Mouse (Mus musculus) megakaryocyte, embryonic 14.5 days (primary cell): ENCODE results near the gene Brdt. TPM values are rescaled to one million over a fixed set of nuclear protein-coding genes. Genes with fewer than 3 reads are reported as not detected.

Source experiments
- H3K27me3 ChIP-seq: replicated peaks from 2 replicates; pipeline ENCODE3; 2012; ENCODE audit warnings: inconsistent platforms
- H3K36me3 ChIP-seq: replicated peaks from 2 replicates; pipeline ENCODE3; 2012; ENCODE audit warnings: low read length, inconsistent platforms, mixed read lengths
- H3K4me1 ChIP-seq: 2 replicates; pipeline ENCODE4 v1.6.1; 2012; ENCODE audit warnings: inconsistent platforms
- H3K4me3 ChIP-seq: replicated peaks from 2 replicates; pipeline ENCODE3; 2012; ENCODE audit warnings: moderate library complexity, mild to moderate bottlenecking, inconsistent platforms
- H3K9me3 ChIP-seq: 2 replicates; pipeline ENCODE4 v1.6.1; 2012; ENCODE audit warnings: inconsistent platforms
- FLI1 ChIP-seq: IDR thresholded peaks from 2 replicates; pipeline ENCODE4 v1.6.1; 2012; ENCODE audit warnings: low read length, inconsistent platforms, mixed read lengths
- GATA1 ChIP-seq: IDR thresholded peaks from 3 replicates; pipeline ENCODE4 v1.6.1; 2012; ENCODE audit warnings: mixed read lengths, low read length, inconsistent platforms, borderline replicate concordance
- polyA plus RNA-seq: library from polyadenylated mRNA; stranded (reverse); fragments of >175 nt; gene quantifications from 2 replicates; pipeline ENCODE4 v1.2.3, GENCODE M21; 2012; ENCODE audit warnings: low replicate concordance; ENCODE audit not compliant: insufficient read depth

Gene Brdt
- 0.35 TPM in 1 of 2 replicates, not detected in the other for polyA plus RNA-seq

- Histone ChIP-seq H3K4me3 (no peak within 1 kb of the TSS), H3K36me3 (no peaks in the 10 kb centered on the region), H3K4me1 (no peaks in the 10 kb centered on the region), H3K9me3 (peaks cover 6% of the 10 kb centered on the region; the same call in 1 of the 2 replicates), H3K27me3 (no peaks in the 10 kb centered on the region)
- TF ChIP-seq FLI1 (no peak), GATA1 (no peak)
These were observed at the start of gene Brdt for GRCm38 (mm10) chr5:107330916-107331421. Gene Brdt (plus strand): TSS chr5:107331159.

- Histone ChIP-seq H3K9me3 (peaks cover 22% of the 10 kb centered on the region), H3K36me3 (no peaks in the 10 kb centered on the region), H3K27me3 (peaks cover 7% of the 10 kb centered on the region), H3K4me1 (no peaks in the 10 kb centered on the region), H3K4me3 (no peak overlapping the region)
- no peak for TF ChIP-seq GATA1
- TF ChIP-seq FLI1: no peak
These were observed 48.2 kb upstream of the Brdt start for GRCm38 (mm10) chr5:107282561-107283307.

- TF ChIP-seq FLI1: no peak
- TF ChIP-seq GATA1: no peak
- no peak overlapping the region for H3K4me3 ChIP-seq
- no peaks in the 10 kb centered on the region for H3K36me3 ChIP-seq
- H3K9me3 ChIP-seq: peaks cover 22% of the 10 kb centered on the region
- H3K27me3 ChIP-seq: peaks cover 20% of the 10 kb centered on the region
- peaks cover 9% of the 10 kb centered on the region for H3K4me1 ChIP-seq
These were observed 46.9 kb upstream of the Brdt start for GRCm38 (mm10) chr5:107283935-107284524.

GRCm38 (mm10) chr5:107285563-107285962, 45.4 kb upstream of the Brdt start:
- H3K36me3 ChIP-seq: no peaks in the 10 kb centered on the region
- no peak overlapping the region for H3K4me3 ChIP-seq
- peaks cover 34% of the 10 kb centered on the region for H3K27me3 ChIP-seq
- H3K9me3 ChIP-seq: peaks cover 8% of the 10 kb centered on the region
- peaks cover 16% of the 10 kb centered on the region for H3K4me1 ChIP-seq
- no peak for TF ChIP-seq FLI1
- no peak for TF ChIP-seq GATA1

- no peaks in the 10 kb centered on the region for H3K36me3 ChIP-seq
- no peak overlapping the region for H3K4me3 ChIP-seq
- peaks cover 49% of the 10 kb centered on the region for H3K27me3 ChIP-seq
- no peaks in the 10 kb centered on the region for H3K9me3 ChIP-seq
- TF ChIP-seq FLI1 (no peak), GATA1 (no peak)
- H3K4me1 ChIP-seq: peaks cover 22% of the 10 kb centered on the region
These were observed 43.6 kb upstream of the Brdt start for GRCm38 (mm10) chr5:107287254-107287907.

- TF ChIP-seq GATA1 (no peak), FLI1 (no peak)
These were observed 43.1 kb upstream of the Brdt start for GRCm38 (mm10) chr5:107287908-107288267.

GRCm38 (mm10) chr5:107288427-107289233, 42.3 kb upstream of the Brdt start:
- Histone ChIP-seq H3K36me3 (no peaks in the 10 kb centered on the region), H3K9me3 (no peaks in the 10 kb centered on the region), H3K4me3 (peak overlapping the region; percentile 96), H3K27me3 (peaks cover 53% of the 10 kb centered on the region), H3K4me1 (peaks cover 22% of the 10 kb centered on the region)
- TF ChIP-seq FLI1 (no peak), GATA1 (no peak)

More at GRCm38 (mm10) chr5:107287908-107288267, 43.1 kb upstream of the Brdt start:
- Histone ChIP-seq H3K4me3 (no peak overlapping the region), H3K4me1 (peaks cover 22% of the 10 kb centered on the region), H3K27me3 (peaks cover 49% of the 10 kb centered on the region), H3K9me3 (no peaks in the 10 kb centered on the region), H3K36me3 (no peaks in the 10 kb centered on the region)

GRCm38 (mm10) chr5:107289234-107289764, 41.7 kb upstream of the Brdt start, which contains the start of gene Tgfbr3:
Gene Tgfbr3 (minus strand): TSS chr5:107289629.
- H3K27me3 ChIP-seq: peaks cover 53% of the 10 kb centered on the region
- H3K4me3 ChIP-seq: peak within 1 kb of the TSS; percentile 96
- TF ChIP-seq GATA1: no peak
- no peak for TF ChIP-seq FLI1
- H3K9me3 ChIP-seq: no peaks in the 10 kb centered on the region
- H3K4me1 ChIP-seq: peaks cover 22% of the 10 kb centered on the region
- no peaks in the 10 kb centered on the region for H3K36me3 ChIP-seq

- Histone ChIP-seq H3K4me1 (peaks cover 22% of the 10 kb centered on the region), H3K27me3 (peaks cover 53% of the 10 kb centered on the region), H3K4me3 (no peak overlapping the region), H3K9me3 (no peaks in the 10 kb centered on the region), H3K36me3 (no peaks in the 10 kb centered on the region)
- TF ChIP-seq FLI1: no peak
- no peak for TF ChIP-seq GATA1
These were observed 41.0 kb upstream of the Brdt start for GRCm38 (mm10) chr5:107289986-107290385.
